Mouse (Mus musculus): Measurements from ENCODE around the gene Olig2.

The Olig2 gene

GRCm38 (mm10) chr16:91270212-91270971 is 45.1 kb downstream of the Olig2 start:
- DNase-seq (ENCODE audit: low read depth, low spot score), result peak; percentile 42

- peak; percentile 11 for DNase-seq (ENCODE audit: low read depth, low spot score)
These were observed 45.8 kb downstream of the Olig2 start for GRCm38 (mm10) chr16:91270982-91271549.

GRCm38 (mm10) chr16:91271634-91272033 is 46.4 kb downstream of the Olig2 start:
- peak; percentile 24 for DNase-seq (ENCODE audit: low read depth, low spot score)

Data from brain, adult 2 months (tissue).